Mouse (Mus musculus): ENCODE results near the gene Peak1.

DNA sequence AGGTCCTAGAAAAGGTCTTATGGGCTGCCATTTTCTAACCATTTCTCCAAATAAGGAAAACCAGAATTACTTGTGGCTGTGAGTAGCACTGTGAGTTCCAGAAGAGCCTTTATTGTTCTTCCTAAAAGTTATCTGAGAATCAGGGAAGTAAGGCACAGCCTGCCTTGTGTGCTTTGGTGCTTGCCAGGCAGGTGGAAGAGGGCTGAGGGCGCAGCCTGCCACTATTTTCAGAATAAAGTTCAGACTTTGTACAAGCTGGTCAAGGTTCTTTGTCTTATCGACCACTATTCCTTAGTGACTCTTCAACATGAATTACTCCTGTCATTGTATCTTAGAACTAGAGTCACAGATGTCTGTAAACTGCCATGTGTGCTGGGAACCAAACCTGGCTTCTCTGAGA is 184.6 kb downstream of the Peak1 start:
- no peak for TF ChIP-seq POLR2A (IDR thresholded peaks at IDR 0.05; ENCODE audit: insufficient read depth, low read depth, low read length)
- no peak for TF ChIP-seq EP300 (IDR thresholded peaks at IDR 0.05; ENCODE audit: insufficient read depth, low read depth, low read length)
